Mouse (Mus musculus): ENCODE results near the gene Gbf1. TPM values are rescaled to one million over a fixed set of nuclear protein-coding genes. Genes with fewer than 3 reads are reported as not detected.

The Gbf1 gene
- 10 to 100 TPM; 56.1 to 60.1 TPM for total RNA-seq (2023)

DNA sequence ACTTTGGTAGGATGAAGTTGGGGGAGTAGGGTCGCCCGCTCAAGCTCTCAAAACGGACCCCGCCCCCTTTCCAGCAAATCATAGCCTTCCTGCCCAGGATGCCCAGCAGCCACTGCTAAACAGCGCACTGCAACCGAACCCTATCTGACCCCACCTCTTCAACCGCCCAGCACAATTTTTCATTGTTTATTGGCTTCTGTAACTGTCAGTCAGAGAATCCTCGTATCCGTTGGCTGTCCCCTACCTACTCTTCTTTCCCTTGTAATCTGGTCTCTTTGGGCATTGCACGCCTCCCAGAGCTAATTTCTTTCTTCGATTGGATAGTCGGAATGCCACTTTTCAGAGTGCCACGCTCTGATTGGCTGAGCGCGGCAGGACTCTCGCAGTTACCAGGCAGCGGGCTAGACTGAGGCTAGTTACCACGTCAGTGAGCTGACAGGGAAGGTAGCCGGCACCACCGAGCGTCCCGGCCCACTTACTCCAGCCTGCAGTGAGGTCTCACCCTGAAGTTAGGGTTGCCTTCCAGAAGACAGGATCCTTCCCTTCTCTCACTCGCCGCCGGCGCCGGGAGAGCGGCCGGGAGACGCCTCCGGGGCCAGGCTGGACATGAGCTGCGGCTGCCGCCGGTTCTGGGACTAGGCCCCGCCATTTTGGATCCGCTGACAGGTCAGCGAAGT lies at the start of gene Gbf1:
TSS of gene Gbf1 (plus strand) at position 383 of the 677 bp plus-strand sequence.

DNA sequence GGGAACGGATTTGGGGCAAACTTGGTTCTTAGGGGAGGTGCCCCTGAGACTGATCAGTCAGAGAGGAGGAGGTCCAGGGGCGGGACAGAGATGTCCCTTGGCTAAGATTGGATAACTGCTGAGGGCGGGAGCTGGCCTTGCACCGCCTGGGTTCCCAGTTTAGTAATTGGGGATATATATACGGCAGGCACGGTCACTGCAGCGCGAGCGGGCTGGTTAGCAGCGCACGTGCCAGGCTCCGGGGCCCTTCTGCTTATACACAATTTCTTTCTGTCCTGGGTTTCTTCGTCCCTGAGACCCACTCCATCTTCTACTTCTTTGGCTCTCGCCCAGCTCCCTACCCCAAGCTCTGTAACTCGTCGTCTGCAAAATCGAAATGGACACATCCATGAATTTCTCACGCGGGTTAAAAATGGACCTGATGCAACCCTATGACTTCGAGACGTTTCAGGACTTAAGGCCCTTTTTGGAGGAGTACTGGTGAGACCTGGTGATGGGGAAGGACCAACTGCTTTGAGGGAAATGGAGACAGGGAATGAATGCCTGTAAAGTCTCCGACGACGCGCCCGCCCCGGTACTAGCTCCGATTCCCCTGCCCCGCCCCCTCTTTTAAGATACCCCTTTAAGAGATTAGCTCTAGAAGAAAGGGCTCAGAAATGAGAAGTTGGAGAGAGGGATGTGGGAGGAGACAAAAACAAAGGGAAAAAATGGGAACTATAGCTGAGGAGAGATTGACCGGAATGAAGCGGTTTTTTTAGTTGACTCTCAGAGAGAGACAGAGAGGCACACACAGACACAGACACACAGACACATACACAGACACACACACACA lies 20.4 kb upstream of the Gbf1 start, which contains the start of gene Elovl3:
TSS of gene Elovl3 (plus strand) at position 204 of the 832 bp plus-strand sequence.

DNA sequence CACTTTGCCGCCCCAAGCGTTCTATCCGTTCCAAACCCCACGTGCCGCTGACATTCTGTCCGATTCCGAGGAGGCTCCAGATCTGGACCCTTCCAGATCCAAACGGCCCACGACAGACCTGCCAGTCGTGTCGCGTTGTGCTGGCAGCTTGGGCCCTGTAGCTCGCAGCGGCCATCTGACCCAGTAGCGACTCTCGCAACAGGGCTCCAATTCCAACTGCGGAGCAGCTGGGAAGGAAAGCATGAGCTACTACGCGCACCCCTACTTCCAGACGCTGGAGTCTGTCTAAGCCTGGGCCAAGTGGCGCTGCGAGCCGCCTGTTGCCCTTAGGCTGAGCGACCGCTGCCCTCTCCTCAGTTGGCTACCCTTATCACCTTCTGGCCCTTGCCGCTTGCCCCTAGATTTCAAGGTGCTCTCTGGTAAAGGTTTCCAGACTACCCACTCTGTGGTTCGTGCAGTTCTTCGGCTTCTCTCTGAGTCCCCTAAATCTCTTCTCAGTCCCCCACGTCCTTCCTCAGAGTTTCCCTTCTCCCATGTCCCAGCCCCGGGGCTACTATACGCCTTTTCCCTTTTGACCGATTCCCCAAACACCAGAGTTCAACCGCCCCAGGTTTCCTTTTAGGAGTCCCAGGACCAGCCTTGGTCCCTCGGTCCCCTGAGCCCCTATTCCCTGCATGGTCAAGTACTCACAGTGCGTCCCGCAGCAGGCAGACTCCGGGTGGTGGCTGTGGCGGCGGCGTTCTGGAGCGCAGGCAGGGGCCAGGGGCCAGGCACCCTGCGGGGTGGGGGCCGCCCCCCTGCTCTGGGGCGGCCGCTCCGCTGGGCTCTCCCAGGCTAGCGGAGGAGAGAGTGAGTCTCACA lies 4.6 kb upstream of the Gbf1 start, which contains the start of gene Pitx3:
TSS of gene Pitx3 (minus strand) at position 816 of the 861 bp plus-strand sequence.

DNA sequence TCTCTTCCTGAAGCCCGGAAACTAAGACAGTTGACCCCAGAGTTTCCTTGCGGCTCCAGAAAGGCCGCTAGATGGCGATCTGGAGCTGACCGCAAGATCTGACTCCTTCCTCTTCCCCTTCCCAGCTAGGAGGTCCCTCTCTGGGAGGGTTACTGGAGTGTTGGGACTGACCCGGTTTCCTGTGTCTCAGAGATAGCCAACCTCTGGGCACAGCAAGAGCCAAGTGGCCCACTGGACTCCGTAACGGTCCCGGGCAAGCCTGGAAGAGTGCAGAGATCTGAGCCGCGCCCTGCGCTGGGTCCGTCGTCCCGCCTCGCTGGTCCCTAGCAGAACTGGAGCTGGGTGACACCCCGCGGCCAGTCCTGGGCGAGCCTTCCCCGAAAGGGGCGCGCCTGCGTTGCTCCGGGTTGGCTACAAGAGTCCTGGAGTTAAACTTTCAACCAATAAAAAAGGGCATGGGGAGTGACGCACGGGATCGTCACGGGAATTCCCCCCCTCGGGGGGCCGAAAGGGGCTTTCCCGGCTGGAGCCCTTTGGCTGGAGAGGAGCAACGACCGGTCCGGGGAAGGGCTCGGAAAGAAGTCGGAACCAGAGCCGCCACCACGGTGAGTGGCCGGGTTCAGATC lies 152.0 kb downstream of the Gbf1 start, which contains the start of gene Nfkb2:
TSS of gene Nfkb2 (plus strand) at position 105 of the 626 bp plus-strand sequence.

DNA sequence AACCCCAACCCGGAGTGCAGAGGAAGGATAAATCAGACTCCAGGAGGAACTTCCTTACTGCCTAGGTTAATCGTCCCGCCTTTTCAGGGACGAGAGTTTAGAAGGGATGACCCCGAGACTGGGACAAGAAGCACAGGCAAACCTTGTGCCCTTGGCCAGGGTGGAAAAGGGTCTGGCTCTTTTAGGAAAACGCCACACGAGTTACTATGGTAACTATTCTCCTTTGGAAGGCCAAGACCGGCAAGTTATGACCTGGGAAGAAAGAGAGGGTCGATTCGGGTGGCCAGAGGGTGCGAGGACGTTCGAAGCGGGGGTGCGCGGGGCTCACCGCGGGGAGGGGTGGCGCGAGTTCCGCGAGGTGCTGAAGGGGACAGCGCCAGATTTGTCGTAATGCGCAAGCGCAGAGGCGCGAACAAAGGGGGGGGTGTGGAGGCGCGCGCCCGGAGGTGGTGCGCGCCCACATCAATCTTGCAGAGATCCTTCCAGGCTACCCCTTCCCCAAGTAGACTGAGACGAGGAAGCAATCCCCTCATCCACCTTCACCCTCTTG lies 174.5 kb downstream of the Gbf1 start, which contains the start of gene Psd:
TSS of gene Psd (minus strand) at position 401 of the 550 bp plus-strand sequence.

DNA sequence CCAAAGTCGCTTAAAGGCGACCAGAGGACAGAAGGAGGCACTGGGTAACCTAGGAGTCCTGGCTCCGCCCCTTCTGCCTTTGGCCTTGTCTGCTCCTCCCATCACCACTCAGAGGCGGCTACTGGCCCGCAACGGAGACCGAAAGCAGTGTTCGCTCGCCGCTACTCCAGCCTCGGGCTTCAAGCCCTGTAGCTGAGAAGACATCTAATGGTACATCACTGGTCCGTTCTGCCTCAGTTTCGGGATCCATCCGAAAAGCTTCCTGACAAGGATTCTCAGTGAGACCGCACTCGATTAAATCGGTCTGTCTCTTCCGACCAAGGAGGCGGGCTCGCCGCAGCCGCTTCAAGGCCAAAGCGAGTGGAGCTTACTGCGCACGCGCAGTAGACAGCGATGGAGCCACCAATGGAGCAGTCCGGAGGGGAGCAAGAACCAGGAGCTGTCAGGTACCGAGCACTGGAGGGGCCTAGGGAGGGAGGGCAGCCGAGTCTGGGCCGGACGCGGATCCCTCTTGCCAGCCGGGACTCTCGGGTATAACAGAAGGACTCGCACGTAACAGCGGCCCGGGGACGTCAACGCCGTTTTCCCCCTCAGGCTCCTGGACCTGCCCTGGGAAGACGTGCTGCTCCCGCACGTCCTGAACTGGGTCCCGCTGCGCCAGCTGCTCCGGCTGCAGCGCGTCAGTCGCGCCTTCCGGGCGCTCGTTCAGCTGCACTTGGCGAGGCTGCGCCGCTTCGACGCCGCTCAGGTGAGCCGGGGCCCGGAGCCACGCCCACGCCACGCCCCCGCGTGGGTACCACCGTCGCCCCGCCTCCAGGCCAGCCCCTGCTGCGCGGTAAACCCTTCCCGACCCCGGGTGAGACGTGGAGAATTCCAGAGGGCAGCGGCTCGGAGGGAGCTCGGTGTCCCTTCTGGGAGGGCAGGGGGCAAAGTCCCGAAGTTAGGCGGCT lies 176.0 kb downstream of the Gbf1 start, which contains the start of gene Fbxl15:
TSS of gene Fbxl15 (plus strand) at position 104 of the 950 bp plus-strand sequence.

Other genes starting within 250 kb of the Gbf1 start
- gene Armh3, start 154.0 kb upstream of the Gbf1 start, total RNA-seq (2023) = 10 to 100 TPM; 11.7 to 13.3 TPM
- gene Hps6, start 149.0 kb upstream of the Gbf1 start, total RNA-seq (2023) = 1 to 10 TPM; 5.6 to 8.0 TPM
- gene Pprc1, start 107.6 kb upstream of the Gbf1 start, total RNA-seq (2023) = 10 to 100 TPM; 19.1 to 23.2 TPM
- gene Ldb1, start 107.3 kb upstream of the Gbf1 start, total RNA-seq (2023) = 10 to 100 TPM; 74.9 to 85.5 TPM
- gene Nolc1, start 76.6 kb upstream of the Gbf1 start, total RNA-seq (2023) = 10 to 100 TPM; 22.0 to 24.7 TPM
- gene Elovl3, start 20.6 kb upstream of the Gbf1 start, total RNA-seq (2023) = under 1 TPM; 0.22 to 0.66 TPM
- not detected for gene Pitx3, start 4.2 kb upstream of the Gbf1 start, total RNA-seq (2023)
- 10 to 100 TPM; 41.7 to 43.7 TPM for gene Nfkb2, start 151.8 kb downstream of the Gbf1 start, total RNA-seq (2023)
- under 1 TPM in 1 of 2 experiments, not detected in 1; 0.53 TPM for gene Psd, start 174.6 kb downstream of the Gbf1 start, total RNA-seq (2023)
- gene Fbxl15, start 175.7 kb downstream of the Gbf1 start, total RNA-seq (2023) = 1 to 10 TPM; 3.0 TPM
- 100 to 1,000 TPM in 1 of 2 experiments, 10 to 100 TPM in 1; 92.6 to 101 TPM for gene Cuedc2, start 186.2 kb downstream of the Gbf1 start, total RNA-seq (2023)
- 10 to 100 TPM; 29.0 to 32.7 TPM for gene Mfsd13a, start 188.6 kb downstream of the Gbf1 start, total RNA-seq (2023)
- not detected for gene 2310034G01Rik, start 197.8 kb downstream of the Gbf1 start, total RNA-seq (2023)
- gene Actr1a, start 243.2 kb downstream of the Gbf1 start, total RNA-seq (2023) = 10 to 100 TPM; 83.9 to 91.4 TPM
- gene Sufu, start 244.4 kb downstream of the Gbf1 start, total RNA-seq (2023) = 10 to 100 TPM in 1 of 2 experiments, 1 to 10 TPM in 1; 9.0 to 11.5 TPM